Mouse (Mus musculus): ENCODE measurements around the gene Trmt1.

Trmt1 gene

GRCm38 (mm10) chr8:84708774-84709475 is 22.8 kb downstream of the Trmt1 start:
- peak; percentile 88 for DNase-seq (ENCODE audit: low read depth, low spot score)

GRCm38 (mm10) chr8:84709931-84710330 is 23.8 kb downstream of the Trmt1 start:
- DNase-seq (ENCODE audit: low read depth, low spot score) = no peak

- no peak for DNase-seq (ENCODE audit: low read depth, low spot score)
Measured at GRCm38 (mm10) chr8:84711312-84711711, 25.2 kb downstream of the Trmt1 start.

GRCm38 (mm10) chr8:84711933-84712758 is 26.0 kb downstream of the Trmt1 start:
- DNase-seq (ENCODE audit: low read depth, low spot score) = no peak

GRCm38 (mm10) chr8:84712759-84713120 is 26.6 kb downstream of the Trmt1 start:
- no peak for DNase-seq (ENCODE audit: low read depth, low spot score)

- DNase-seq (ENCODE audit: low read depth, low spot score) = no peak
Measured at GRCm38 (mm10) chr8:84713381-84713780, 27.3 kb downstream of the Trmt1 start.

- DNase-seq (ENCODE audit: low read depth, low spot score) = no peak
Measured at GRCm38 (mm10) chr8:84714161-84714560, 28.1 kb downstream of the Trmt1 start.

GRCm38 (mm10) chr8:84715893-84716468 is 29.9 kb downstream of the Trmt1 start:
- no peak for DNase-seq (ENCODE audit: low read depth, low spot score)

- no peak for DNase-seq (ENCODE audit: low read depth, low spot score)
Measured at GRCm38 (mm10) chr8:84716790-84717189, 30.7 kb downstream of the Trmt1 start.

GRCm38 (mm10) chr8:84718476-84718875 is 32.4 kb downstream of the Trmt1 start:
- no peak for DNase-seq (ENCODE audit: low read depth, low spot score)

- DNase-seq (ENCODE audit: low read depth, low spot score) = no peak
Measured at GRCm38 (mm10) chr8:84718959-84719690, 33.0 kb downstream of the Trmt1 start.

- DNase-seq (ENCODE audit: low read depth, low spot score) = no peak
Measured at GRCm38 (mm10) chr8:84722530-84722849, 36.4 kb downstream of the Trmt1 start.

- peak; percentile 79 for DNase-seq (ENCODE audit: low read depth, low spot score)
Measured at GRCm38 (mm10) chr8:84722850-84723570, 36.9 kb downstream of the Trmt1 start, which contains the start of gene G430095P16Rik. TSS of gene G430095P16Rik (plus strand) at chr8:84723007.

- DNase-seq (ENCODE audit: low read depth, low spot score) = no peak
Measured at GRCm38 (mm10) chr8:84723571-84723900, 37.4 kb downstream of the Trmt1 start.

- no peak for DNase-seq (ENCODE audit: low read depth, low spot score)
Measured at GRCm38 (mm10) chr8:84724683-84725082, 38.6 kb downstream of the Trmt1 start.

GRCm38 (mm10) chr8:84725246-84725940 is 39.3 kb downstream of the Trmt1 start:
- DNase-seq (ENCODE audit: low read depth, low spot score) = no peak

GRCm38 (mm10) chr8:84725941-84726259 is 39.8 kb downstream of the Trmt1 start:
- no peak for DNase-seq (ENCODE audit: low read depth, low spot score)

- no peak for DNase-seq (ENCODE audit: low read depth, low spot score)
Measured at GRCm38 (mm10) chr8:84728474-84728873, 42.4 kb downstream of the Trmt1 start.

GRCm38 (mm10) chr8:84729921-84730362 is 43.8 kb downstream of the Trmt1 start:
- DNase-seq (ENCODE audit: low read depth, low spot score) = no peak

GRCm38 (mm10) chr8:84730541-84731370 is 44.6 kb downstream of the Trmt1 start:
- peak; percentile 86 for DNase-seq (ENCODE audit: low read depth, low spot score)
